In the genomic region with DNA sequence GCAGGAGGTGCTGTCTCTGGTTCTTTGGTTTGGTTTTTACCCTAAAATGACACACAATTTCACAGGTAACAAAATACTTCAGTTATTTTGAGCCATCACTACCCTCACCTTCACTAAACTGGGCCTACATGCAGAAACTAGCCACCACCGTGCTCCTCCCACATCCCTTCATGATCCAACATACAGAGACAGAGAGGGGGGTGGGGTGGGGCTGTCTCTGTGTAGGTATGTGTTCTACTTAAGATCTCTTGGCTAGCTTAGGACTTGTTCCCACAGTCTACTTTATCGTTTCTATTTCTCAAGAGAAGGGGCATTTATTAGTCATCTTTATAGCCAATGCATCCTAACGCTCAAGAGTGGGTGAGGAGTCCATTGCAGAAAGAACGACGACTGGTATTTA, we compare ENCODE assay signal across 8 mouse cellular contexts. TPM values are rescaled to one million over a fixed set of nuclear protein-coding genes. Genes with fewer than 3 reads are reported as not detected.
DNase-seq lines count a peak whose midpoint lies in the region; ATAC-seq and TF ChIP-seq lines count a peak whose summit lies in the region.

No protein-coding gene starts in this region.

- WGBS in forebrain, embryonic 16.5 days = 1% methylated on average over 5 of the region's 5 CpGs
- WGBS in midbrain, postnatal 0 days = 5% methylated on average over 5 of the region's 5 CpGs

- no peaks in the 10 kb centered on the region for H3K9me3 ChIP-seq in forebrain, embryonic 16.5 days (ENCODE audit: control insufficient read depth, low read length)
- H3K9me3 ChIP-seq in midbrain, postnatal 0 days (ENCODE audit: low read length) = no peaks in the 10 kb centered on the region

- no peak for TF ChIP-seq CTCF in gastrocnemius, adult 2 months (IDR thresholded peaks at IDR 0.05)
- TF ChIP-seq CTCF in C2C12 (IDR thresholded peaks at IDR 0.05; ENCODE audit: control insufficient read depth, insufficient read depth, insufficient read length) = no peak
- no peak for TF ChIP-seq CTCF in midbrain, postnatal 0 days (IDR thresholded peaks at IDR 0.05)

- H3K4me2 ChIP-seq in forebrain, embryonic 16.5 days (ENCODE audit: low read length) = peak overlapping the region; percentile 70
- peak overlapping the region; percentile 83 for H3K4me2 ChIP-seq in midbrain, postnatal 0 days (ENCODE audit: low read depth, low read length, poor library complexity, severe bottlenecking)

- DNase-seq in gastrocnemius, adult 2 months = no peak
- no peak for DNase-seq in gastrocnemius, postnatal 36 days
- DNase-seq in cerebellum, adult 18-20 months = peak; percentile 27 to 28
- peak; percentile 32 for DNase-seq in left cerebral cortex, postnatal 4 days
- DNase-seq in midbrain, postnatal 0 days (ENCODE audit: low spot score) = no peak
- no peak for DNase-seq in ovary, postnatal 36 days (ENCODE audit: low spot score)

- peak overlapping the region; percentile 83 for H3ac ChIP-seq in C2C12 (ENCODE audit: control insufficient read depth, insufficient read length, low read depth)

- H3K27me3 ChIP-seq in C2C12 (ENCODE audit: control insufficient read depth, insufficient read depth, insufficient read length) = no peaks in the 10 kb centered on the region
- no peaks in the 10 kb centered on the region for H3K27me3 ChIP-seq in forebrain, embryonic 16.5 days (replicated peaks; ENCODE audit: control insufficient read depth, insufficient read depth, low read length)
- H3K27me3 ChIP-seq in midbrain, postnatal 0 days (ENCODE audit: insufficient read depth, low read length) = no peaks in the 10 kb centered on the region

- peak; percentile 24; the same call in 1 of the 2 replicates for ATAC-seq in forebrain, embryonic 16.5 days
- peak; percentile 40; the same call in 1 of the 2 replicates for ATAC-seq in midbrain, postnatal 0 days (ENCODE audit: low FRiP score)

- peak overlapping the region; percentile 94 for H3K27ac ChIP-seq in gastrocnemius, adult 2 months
- peak overlapping the region; percentile 97 for H3K27ac ChIP-seq in forebrain, embryonic 16.5 days (ENCODE audit: low read length)
- peak overlapping the region; percentile 99 for H3K27ac ChIP-seq in midbrain, postnatal 0 days (ENCODE audit: low read depth, low read length)

- peak overlapping the region; percentile 74 for H3K9ac ChIP-seq in forebrain, embryonic 16.5 days (replicated peaks; ENCODE audit: low read depth, low read length)
- H3K9ac ChIP-seq in midbrain, postnatal 0 days (replicated peaks; ENCODE audit: low read length, poor library complexity, severe bottlenecking) = peak overlapping the region; percentile 81

- intact Hi-C loops in gastrocnemius, adult 2 months (cut with DNase I) = loop anchor here (2.0 to 5.0 kb wide), 2 partner anchors 74 to 166 kb away; no protein-coding TSS in a partner anchor
- intact Hi-C loops in gastrocnemius, postnatal 36 days (cut with DNase I) = loop anchor here (5.0 to 10.0 kb wide), 3 partner anchors 79 to 476 kb away; no protein-coding TSS in a partner anchor
- intact Hi-C loops in left cerebral cortex, postnatal 4 days (cut with DNase I) = loop anchor here (10.0 kb wide), 1 partner anchor 324 kb away; no protein-coding TSS in a partner anchor

- H3K4me3 ChIP-seq in gastrocnemius, adult 2 months = peak overlapping the region; percentile 90
- H3K4me3 ChIP-seq in C2C12 (ENCODE audit: insufficient read depth, poor library complexity, severe bottlenecking) = peak overlapping the region; percentile 34
- H3K4me3 ChIP-seq in forebrain, embryonic 16.5 days (replicated peaks; ENCODE audit: low read length) = peak overlapping the region; percentile 64
- H3K4me3 ChIP-seq in midbrain, postnatal 0 days (ENCODE audit: low read depth, low read length) = peak overlapping the region; percentile 52

- no peaks in the 10 kb centered on the region for H3K79me2 ChIP-seq in C2C12 (ENCODE audit: control insufficient read depth, insufficient read depth)

- H3K36me3 ChIP-seq in C2C12 (ENCODE audit: control insufficient read depth, insufficient read depth) = peaks cover under 1% of the 10 kb centered on the region
- H3K36me3 ChIP-seq in forebrain, embryonic 16.5 days (ENCODE audit: control insufficient read depth, insufficient read depth) = 0 out of 2 replicates have a peak, but pooled peaks cover 6% of the 10 kb centered on the region
- peaks cover 9% of the 10 kb centered on the region; the same call in 1 of the 2 replicates for H3K36me3 ChIP-seq in midbrain, postnatal 0 days (ENCODE audit: insufficient read depth, low read length)

- peaks cover 11% of the 10 kb centered on the region for H3K4me1 ChIP-seq in forebrain, embryonic 16.5 days (replicated peaks; ENCODE audit: control insufficient read depth, insufficient read depth, low read length)
- no peaks in the 10 kb centered on the region for H3K4me1 ChIP-seq in midbrain, postnatal 0 days (ENCODE audit: insufficient read depth, low read length)

- H3K79me3 ChIP-seq in C2C12 (ENCODE audit: low read depth) = no peaks in the 10 kb centered on the region

TF ChIP-seq in C2C12, 6 proteins besides CTCF, POLR2A, EP300 and RAD21:
- TF ChIP-seq MYOG (IDR thresholded peaks at IDR 0.05; ENCODE audit: control insufficient read depth, extremely low read depth, insufficient read length) (no peak), USF1 (IDR thresholded peaks at IDR 0.05; ENCODE audit: low read depth) (no peak), MAX (IDR thresholded peaks at IDR 0.05) (no peak), FOSL1 (IDR thresholded peaks at IDR 0.05; ENCODE audit: insufficient read depth, low read length, poor library complexity, severe bottlenecking) (no peak), MYOD1 (IDR thresholded peaks at IDR 0.05; ENCODE audit: control insufficient read depth, insufficient read length, low read depth) (no peak)

RNA-seq across cellular contexts. Expression of gene 3110040N11Rik, which starts 0.7 kb away (rescaled TPM):
- total RNA-seq in gastrocnemius, adult 2 months (2021) = 10 to 100 TPM; 17.3 to 23.7 TPM
- 10 to 100 TPM; 16.2 to 16.3 TPM for total RNA-seq in gastrocnemius, postnatal 36 days (2021)
- polyA plus RNA-seq in C2C12 (2012; fragmentation: generic; extraction: Trizol) = 34.3 TPM
- 49.4 and 51.0 TPM in 2 replicates for polyA plus RNA-seq in forebrain, embryonic 16.5 days (2015; fragmentation: Nextera tagmentation; extraction: Ambion mirVana)
- 10 to 100 TPM; 41.1 to 49.1 TPM for total RNA-seq in left cerebral cortex, postnatal 4 days (2021)
- total RNA-seq in midbrain, postnatal 0 days (2014; rRNA removed) = 34.7 and 48.7 TPM in 2 replicates
- polyA plus RNA-seq in midbrain, postnatal 0 days (2015; fragmentation: Nextera tagmentation; extraction: Ambion mirVana) = 51.3 and 54.6 TPM in 2 replicates

RNA-seq across cellular contexts. Expression of gene Ramac, which starts 25.8 kb away (rescaled TPM):
- 10 to 100 TPM; 23.8 to 24.8 TPM for total RNA-seq in gastrocnemius, adult 2 months (2021)
- 10 to 100 TPM; 17.7 to 23.7 TPM for total RNA-seq in gastrocnemius, postnatal 36 days (2021)
- polyA plus RNA-seq in C2C12 (2012; fragmentation: generic; extraction: Trizol) = 14.8 TPM
- polyA plus RNA-seq in forebrain, embryonic 16.5 days (2015; fragmentation: Nextera tagmentation; extraction: Ambion mirVana) = 164 and 176 TPM in 2 replicates
- total RNA-seq in left cerebral cortex, postnatal 4 days (2021) = 10 to 100 TPM; 54.5 to 61.9 TPM
- total RNA-seq in midbrain, postnatal 0 days (2014; rRNA removed) = 81.6 and 104 TPM in 2 replicates
- polyA plus RNA-seq in midbrain, postnatal 0 days (2015; fragmentation: Nextera tagmentation; extraction: Ambion mirVana) = 189 and 190 TPM in 2 replicates

RNA-seq across cellular contexts. Expression of gene Btbd1, which starts 40.7 kb away (rescaled TPM):
- total RNA-seq in gastrocnemius, adult 2 months (2021) = 100 to 1,000 TPM; 145 to 194 TPM
- total RNA-seq in gastrocnemius, postnatal 36 days (2021) = 100 to 1,000 TPM; 121 to 158 TPM
- polyA plus RNA-seq in C2C12 (2012; fragmentation: generic; extraction: Trizol) = 35.6 TPM
- polyA plus RNA-seq in forebrain, embryonic 16.5 days (2015; fragmentation: Nextera tagmentation; extraction: Ambion mirVana) = 99.0 and 109 TPM in 2 replicates
- 100 to 1,000 TPM; 130 to 133 TPM for total RNA-seq in left cerebral cortex, postnatal 4 days (2021)
- 112 and 127 TPM in 2 replicates for total RNA-seq in midbrain, postnatal 0 days (2014; rRNA removed)
- 85.4 and 92.5 TPM in 2 replicates for polyA plus RNA-seq in midbrain, postnatal 0 days (2015; fragmentation: Nextera tagmentation; extraction: Ambion mirVana)

Comparison
In these comparisons a context has a peak if more than half of its experiments do, and no peak if none do; other contexts are left out.
1. DNase-seq: peak in cerebellum, adult 18-20 months (2 of 2) and left cerebral cortex, postnatal 4 days (single experiment); none in gastrocnemius, adult 2 months (single experiment), gastrocnemius, postnatal 36 days (0 of 2), midbrain, postnatal 0 days (single experiment) and ovary, postnatal 36 days (single experiment).
2. H3K4me3 ChIP-seq: peak in every context shown above with its lines; median percentile 90 in gastrocnemius, adult 2 months; 64 in forebrain, embryonic 16.5 days; 52 in midbrain, postnatal 0 days; 34 in C2C12.
3. Peak in every context shown above with its lines, with median percentiles within 50 percentile points of each other: H3K27ac ChIP-seq.